Mouse (Mus musculus) hindbrain, embryonic 15.5 days (tissue): ENCODE measurements around the gene Zfp719. TPM values are rescaled to one million over a fixed set of nuclear protein-coding genes. Genes with fewer than 3 reads are reported as not detected.

Experiments used
- ATAC-seq: fragments of 200-750 bp; cut with Nextera tagmentation; 2 replicates; pipeline ENCODE4 v1.8.0; 2017; ENCODE audit warnings: low read depth, moderate number of reproducible peaks, moderate TSS enrichment; ENCODE audit not compliant: low FRiP score
- H3K27ac ChIP-seq: fragments of 300-500 bp; sonication (generic); replicated peaks from 2 replicates; pipeline ENCODE4 v1.5.1; 2015; ENCODE audit warnings: mild to moderate bottlenecking, inconsistent platforms
- H3K27me3 ChIP-seq: fragments of 300-500 bp; sonication (generic); 2 replicates; pipeline ENCODE4 v1.6.1; 2015; ENCODE audit warnings: control low read depth, inconsistent platforms
- H3K36me3 ChIP-seq: fragments of 300-500 bp; sonication (generic); 2 replicates; pipeline ENCODE4 v1.6.1; 2015; ENCODE audit warnings: control low read depth, inconsistent platforms
- H3K4me1 ChIP-seq: fragments of 300-500 bp; sonication (generic); replicated peaks from 2 replicates; pipeline ENCODE4 v1.6.1; 2015; ENCODE audit warnings: control low read depth, inconsistent platforms
- H3K4me2 ChIP-seq: fragments of 300-500 bp; sonication (generic); 2 replicates; pipeline ENCODE4 v1.6.1; 2015; ENCODE audit warnings: moderate library complexity, mild to moderate bottlenecking, inconsistent platforms
- H3K4me3 ChIP-seq: fragments of 300-500 bp; sonication (generic); 2 replicates; pipeline ENCODE4 v1.5.1; 2015; ENCODE audit warnings: mild to moderate bottlenecking, inconsistent platforms
- H3K9ac ChIP-seq: fragments of 300-500 bp; sonication (generic); 2 replicates; pipeline ENCODE4 v1.6.1; 2015; ENCODE audit warnings: inconsistent platforms
- H3K9me3 ChIP-seq: fragments of 300-500 bp; sonication (generic); 2 replicates; pipeline ENCODE4 v1.6.1; 2016; ENCODE audit warnings: control low read depth, inconsistent platforms
- WGBS: fragments of 180-500 bp; shearing (Covaris S2); methylation state at CpG from one replicate; pipeline ENCODE4 v1.1.7; 2015; 5-methylcytosine and 5-hydroxymethylcytosine counted together
- polyA plus RNA-seq: library from polyadenylated mRNA; unstranded; fragments of >200 nt; fragmentation: Nextera tagmentation; extraction: Ambion mirVana; gene quantifications from 2 replicates; pipeline ENCODE4 v1.2.1, GENCODE M21; 2015

Gene Zfp719
- polyA plus RNA-seq, result 14.2 and 14.8 TPM in 2 replicates

DNA sequence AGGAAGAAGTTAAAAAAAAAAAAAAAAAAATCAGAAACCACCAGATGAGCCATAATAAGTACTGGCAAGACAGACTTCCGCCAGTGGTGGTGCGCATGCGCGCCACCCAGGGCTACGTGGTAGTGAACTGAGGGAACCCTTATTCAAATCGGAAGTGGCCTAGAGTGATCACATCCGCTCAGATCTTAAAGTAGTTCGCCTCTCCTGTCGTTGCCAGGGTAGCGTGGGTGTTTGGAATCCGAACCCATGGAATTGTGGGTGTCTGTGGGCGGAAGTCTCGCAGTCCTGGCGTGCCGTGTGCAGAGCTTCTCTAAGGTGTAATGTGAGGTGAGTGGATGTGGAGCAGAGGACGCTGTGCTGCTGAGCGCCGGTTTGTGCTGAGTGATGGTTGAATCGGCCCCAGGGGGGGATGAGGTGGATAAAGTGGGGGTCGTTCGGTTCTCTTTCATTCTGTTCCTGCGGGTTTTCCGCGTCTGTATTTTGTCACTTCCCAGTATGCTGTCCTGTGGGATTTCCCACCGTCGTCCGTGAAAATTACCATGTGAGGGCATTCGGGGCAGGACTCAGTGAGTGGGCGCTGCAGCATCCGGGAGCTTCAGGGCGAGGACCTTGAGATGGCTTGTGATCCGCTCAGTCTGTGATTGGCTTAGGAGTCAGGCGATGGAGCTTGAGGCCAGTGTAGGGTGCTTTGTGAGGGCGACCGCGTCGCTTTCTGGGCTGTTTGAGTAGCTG lies at the start of gene Zfp719:
Gene Zfp719 (plus strand): TSS at position 171 of the 732 bp plus-strand sequence.
- peaks cover 23% of the 10 kb centered on the region for H3K4me1 ChIP-seq
- no peaks in the 10 kb centered on the region for H3K9me3 ChIP-seq
- H3K9ac ChIP-seq, result peak within 1 kb of the TSS; percentile 69
- ATAC-seq, result peak; percentile 98
- H3K27ac ChIP-seq, result peak within 1 kb of the TSS; percentile 86
- under 1% methylated on average over 37 of the region's 37 CpGs for WGBS
- peak within 1 kb of the TSS; percentile 63 for H3K4me2 ChIP-seq
- H3K27me3 ChIP-seq, result no peaks in the 10 kb centered on the region
- peaks cover 16% of the 10 kb centered on the region for H3K36me3 ChIP-seq
- peak within 1 kb of the TSS; percentile 52 for H3K4me3 ChIP-seq

DNA sequence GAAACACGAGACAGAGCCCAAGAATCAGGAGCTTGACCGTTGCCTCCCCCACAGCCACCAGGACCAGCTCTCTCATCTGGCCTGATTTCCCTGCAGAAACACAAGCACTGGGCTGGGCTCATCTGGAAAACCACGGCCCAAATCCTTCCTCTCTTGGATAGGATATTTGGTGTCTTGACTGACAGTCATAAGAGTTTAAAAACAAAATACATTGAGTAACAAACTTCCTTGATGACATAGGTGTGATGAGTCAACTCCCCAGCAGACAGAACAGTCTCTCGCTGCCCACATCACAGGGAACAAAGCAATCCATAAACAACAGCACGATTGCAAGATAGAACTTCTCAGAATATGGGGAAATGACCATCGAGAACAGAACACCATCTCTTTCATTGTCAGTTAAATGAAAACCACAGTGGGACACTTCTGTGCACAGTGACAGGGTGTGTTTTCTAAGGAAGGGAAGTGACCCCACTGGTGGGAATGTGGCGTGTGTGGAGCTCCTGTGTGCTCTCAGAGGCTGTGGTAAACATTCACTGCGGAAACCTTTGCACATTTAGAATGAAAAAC lies 49.1 kb upstream of the Zfp719 start:
- no peaks in the 10 kb centered on the region for H3K36me3 ChIP-seq
- no peaks in the 10 kb centered on the region for H3K4me1 ChIP-seq
- ATAC-seq, result no peak
- no peak overlapping the region for H3K9ac ChIP-seq
- 76% methylated on average over 8 of the region's 8 CpGs for WGBS
- H3K4me2 ChIP-seq, result no peak overlapping the region
- H3K27me3 ChIP-seq, result no peaks in the 10 kb centered on the region
- no peak overlapping the region for H3K27ac ChIP-seq
- H3K9me3 ChIP-seq, result no peaks in the 10 kb centered on the region
- no peak overlapping the region for H3K4me3 ChIP-seq

DNA sequence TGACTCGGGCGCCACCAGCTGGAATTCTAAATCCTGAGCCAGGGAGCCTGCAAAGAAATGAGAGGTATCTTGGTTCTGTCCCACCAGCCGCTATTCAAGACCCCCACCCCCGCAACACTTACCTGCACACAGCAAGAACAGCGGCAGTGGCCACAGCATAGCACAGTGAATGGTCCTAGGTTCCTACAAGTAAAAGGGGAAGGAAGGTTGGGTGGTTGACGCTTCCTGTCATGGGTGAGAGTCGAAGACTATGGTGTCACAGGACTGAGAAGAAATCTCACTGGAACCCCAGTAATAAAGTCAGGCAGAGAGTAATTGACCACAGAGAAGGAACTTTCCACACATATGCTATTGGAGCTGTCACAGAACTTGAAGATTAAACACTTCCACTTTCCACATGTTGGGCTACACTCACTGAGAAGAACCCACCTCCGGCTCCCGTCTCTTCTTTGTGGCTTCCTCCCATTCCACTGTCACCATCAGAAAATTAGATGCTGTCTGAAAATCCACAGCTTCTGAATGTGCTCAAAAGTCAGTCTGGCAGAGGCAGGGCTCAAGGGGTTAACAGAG lies 46.4 kb upstream of the Zfp719 start:
- no peaks in the 10 kb centered on the region for H3K9me3 ChIP-seq
- H3K4me2 ChIP-seq, result no peak overlapping the region
- WGBS, result 91% methylated on average over 9 of the region's 9 CpGs
- no peak overlapping the region for H3K4me3 ChIP-seq
- no peak overlapping the region for H3K27ac ChIP-seq
- no peaks in the 10 kb centered on the region for H3K27me3 ChIP-seq
- no peak for ATAC-seq
- no peaks in the 10 kb centered on the region for H3K36me3 ChIP-seq
- no peaks in the 10 kb centered on the region for H3K4me1 ChIP-seq
- H3K9ac ChIP-seq, result no peak overlapping the region

DNA sequence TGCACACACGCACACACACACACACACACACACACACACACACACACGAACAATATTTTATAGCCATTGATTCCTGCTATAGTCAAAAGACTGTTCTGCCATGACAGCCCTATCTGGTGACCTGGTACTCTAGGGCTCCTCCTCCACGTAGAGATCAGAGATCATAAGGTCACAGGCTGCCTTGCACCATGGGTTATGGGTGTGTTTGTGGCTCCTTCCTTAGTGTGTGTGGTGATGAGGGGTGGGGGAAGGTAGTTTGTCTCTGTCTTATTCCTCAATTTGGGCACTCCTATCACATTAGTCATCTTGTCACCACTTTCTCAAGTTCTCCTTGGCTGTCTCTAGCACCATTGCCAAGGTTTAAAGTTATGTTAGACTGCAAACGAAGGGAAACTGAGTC lies 40.9 kb upstream of the Zfp719 start:
- Histone ChIP-seq H3K27ac (no peak overlapping the region), H3K4me1 (no peaks in the 10 kb centered on the region), H3K9ac (no peak overlapping the region), H3K4me2 (no peak overlapping the region), H3K9me3 (no peaks in the 10 kb centered on the region), H3K36me3 (no peaks in the 10 kb centered on the region), H3K4me3 (no peak overlapping the region), H3K27me3 (no peaks in the 10 kb centered on the region)
- 66% methylated on average over 4 of the region's 4 CpGs for WGBS
- ATAC-seq, result no peak

DNA sequence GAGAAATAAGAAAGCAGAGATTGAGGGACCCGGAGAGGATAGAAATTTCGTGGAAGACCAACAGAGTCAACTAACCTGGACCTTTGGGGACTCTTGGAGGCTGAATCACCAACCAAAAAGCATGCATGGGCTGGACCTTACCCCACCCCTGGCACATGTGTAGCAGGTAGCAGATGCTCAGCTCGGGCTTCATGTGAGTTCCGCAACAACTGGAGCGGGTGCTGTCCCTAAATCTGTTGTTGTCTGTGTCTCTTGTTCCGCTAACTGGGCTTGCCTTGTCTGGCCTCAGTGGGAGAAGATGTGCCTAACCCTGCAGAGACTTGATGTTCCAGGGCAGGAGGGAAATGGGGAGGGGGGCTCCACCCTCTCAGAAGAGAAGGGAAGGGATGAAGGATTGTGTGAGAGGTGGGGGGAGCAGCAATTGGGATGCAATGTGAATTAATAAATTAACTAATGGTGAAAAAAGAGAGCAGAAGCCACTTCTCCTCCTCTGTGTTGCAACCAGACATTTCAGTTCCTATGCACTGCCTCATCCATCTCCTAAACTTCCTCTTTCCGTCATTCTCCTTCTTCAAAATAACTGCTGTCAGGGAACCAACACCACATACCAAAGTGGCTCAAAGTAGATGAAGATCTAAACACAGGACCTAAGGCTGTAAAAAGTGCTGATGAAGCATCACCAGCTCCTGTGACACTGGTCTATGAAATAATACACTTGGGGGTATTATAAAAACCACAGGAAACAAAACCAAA lies 35.0 kb upstream of the Zfp719 start, which contains the start of gene Cd33:
Gene Cd33 (minus strand): TSS at position 204 of the 753 bp plus-strand sequence.
- no peak within 1 kb of the TSS for H3K27ac ChIP-seq
- no peak for ATAC-seq
- no peaks in the 10 kb centered on the region for H3K4me1 ChIP-seq
- H3K9me3 ChIP-seq, result no peaks in the 10 kb centered on the region
- H3K4me3 ChIP-seq, result no peak within 1 kb of the TSS
- no peaks in the 10 kb centered on the region for H3K27me3 ChIP-seq
- H3K9ac ChIP-seq, result no peak within 1 kb of the TSS
- 83% methylated on average over 7 of the region's 7 CpGs for WGBS
- no peaks in the 10 kb centered on the region for H3K36me3 ChIP-seq
- no peak within 1 kb of the TSS for H3K4me2 ChIP-seq

DNA sequence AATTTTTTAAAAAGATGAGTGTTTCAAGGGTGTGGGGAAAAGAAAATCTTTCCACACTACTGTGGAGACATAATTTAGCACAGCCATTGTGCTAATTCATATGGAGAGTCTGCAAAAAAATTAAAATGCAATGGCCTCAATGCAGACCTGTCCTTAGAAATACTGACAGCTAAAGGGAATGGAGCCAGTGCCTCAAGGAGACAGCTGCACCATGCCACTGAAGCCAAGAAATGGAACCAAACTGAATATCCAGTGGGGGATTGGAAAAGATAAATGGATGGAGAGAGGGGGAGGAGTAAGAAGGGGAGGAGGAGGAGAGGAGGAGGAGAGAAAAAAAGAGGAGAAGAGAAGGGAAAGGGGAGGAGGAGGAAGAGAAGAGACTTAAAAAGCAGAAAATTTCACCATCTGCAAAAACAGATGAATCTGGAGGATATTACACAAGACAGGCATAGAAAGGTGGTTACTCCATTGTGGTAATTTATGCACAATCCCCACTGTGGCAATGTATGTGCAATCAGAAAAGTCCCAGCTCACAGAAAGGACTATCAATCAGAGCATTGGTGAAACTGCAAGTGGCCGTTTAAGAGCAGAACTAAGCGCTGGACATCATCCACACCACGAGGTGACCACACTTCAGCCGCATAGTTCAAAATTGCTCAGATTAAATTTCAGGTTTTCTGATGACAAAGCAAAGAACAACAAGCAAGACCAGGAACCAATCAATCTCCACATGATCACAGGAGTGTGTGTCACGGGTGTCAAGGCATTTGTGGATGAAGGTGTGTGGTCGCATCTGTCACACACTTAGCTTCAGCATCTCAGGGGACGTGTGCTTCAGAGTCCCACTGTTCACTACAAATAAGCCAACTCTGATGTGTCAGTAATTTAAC lies 33.5 kb upstream of the Zfp719 start:
- Histone ChIP-seq H3K9me3 (no peaks in the 10 kb centered on the region), H3K27me3 (no peaks in the 10 kb centered on the region), H3K9ac (no peak overlapping the region), H3K4me2 (no peak overlapping the region), H3K4me1 (no peaks in the 10 kb centered on the region), H3K4me3 (no peak overlapping the region), H3K27ac (no peak overlapping the region), H3K36me3 (no peaks in the 10 kb centered on the region)
- ATAC-seq, result no peak
- 70% methylated on average over 7 of the region's 7 CpGs for WGBS

DNA sequence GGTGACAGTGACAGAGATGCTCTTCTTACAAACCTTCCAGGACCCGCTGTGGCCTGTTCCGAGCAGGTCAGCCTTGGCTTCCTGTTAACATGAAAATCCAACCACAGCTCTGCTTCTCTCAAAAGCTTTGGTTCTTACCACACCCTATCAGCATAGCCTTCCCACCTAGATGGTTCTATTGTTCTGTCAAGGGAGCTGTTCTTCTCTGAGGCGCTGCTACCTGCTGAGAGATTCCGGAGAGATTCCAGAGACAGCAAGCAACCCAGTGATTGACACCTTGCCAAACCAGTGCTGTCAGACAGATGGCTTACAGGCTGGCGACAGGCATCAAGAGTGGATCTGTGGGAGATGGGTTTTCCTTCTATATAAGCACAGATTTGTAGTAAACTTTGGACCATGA lies 31.7 kb upstream of the Zfp719 start:
- WGBS, result 41% methylated on average over 5 of the region's 5 CpGs
- Histone ChIP-seq H3K27ac (no peak overlapping the region), H3K36me3 (no peaks in the 10 kb centered on the region), H3K27me3 (no peaks in the 10 kb centered on the region), H3K9ac (no peak overlapping the region), H3K4me2 (no peak overlapping the region), H3K4me1 (no peaks in the 10 kb centered on the region), H3K4me3 (no peak overlapping the region), H3K9me3 (no peaks in the 10 kb centered on the region)
- no peak for ATAC-seq

DNA sequence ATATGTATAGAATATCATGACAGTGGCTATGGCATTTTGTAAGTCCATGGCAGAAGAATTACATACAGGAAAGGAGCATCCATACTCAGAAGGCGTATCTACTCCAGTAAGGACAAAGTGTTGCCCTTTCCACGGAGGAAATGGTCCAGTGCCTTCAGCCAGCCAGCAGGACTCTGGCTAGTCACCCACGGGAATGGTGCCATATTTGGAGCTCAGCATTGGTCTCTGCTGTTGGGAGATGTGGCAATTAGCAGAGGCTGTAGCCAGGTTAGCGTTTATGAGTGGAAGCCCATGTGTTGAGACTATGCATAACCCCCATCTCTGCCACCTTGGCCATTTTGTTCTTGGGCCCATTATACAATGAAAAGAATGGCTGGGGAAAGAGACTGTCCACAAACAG lies 31.2 kb upstream of the Zfp719 start:
- H3K27ac ChIP-seq, result no peak overlapping the region
- 81% methylated on average over 4 of the region's 4 CpGs for WGBS
- ATAC-seq, result no peak
- H3K9ac ChIP-seq, result no peak overlapping the region
- H3K27me3 ChIP-seq, result no peaks in the 10 kb centered on the region
- no peaks in the 10 kb centered on the region for H3K4me1 ChIP-seq
- H3K36me3 ChIP-seq, result no peaks in the 10 kb centered on the region
- H3K4me2 ChIP-seq, result no peak overlapping the region
- no peak overlapping the region for H3K4me3 ChIP-seq
- no peaks in the 10 kb centered on the region for H3K9me3 ChIP-seq

DNA sequence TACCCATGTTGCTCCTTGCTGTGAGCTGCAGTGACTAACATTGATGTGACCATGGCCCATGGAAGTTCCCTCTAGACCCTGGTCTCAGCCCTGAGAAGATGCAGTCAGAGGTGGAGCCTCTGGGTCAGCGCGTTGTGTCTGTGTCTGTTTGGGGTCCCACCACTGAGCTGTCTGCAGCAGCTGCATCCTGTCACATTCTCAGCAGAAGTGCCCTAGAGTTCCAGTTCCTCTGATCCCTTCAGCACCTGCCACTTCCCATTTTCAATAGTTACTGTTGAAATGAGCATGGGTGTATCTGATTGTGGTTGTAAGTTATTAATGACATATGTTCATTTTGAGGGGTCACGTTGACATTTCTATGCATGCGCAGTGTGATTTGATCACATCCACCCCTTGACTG lies 26.3 kb upstream of the Zfp719 start:
- ATAC-seq, result no peak
- Histone ChIP-seq H3K9ac (no peak overlapping the region), H3K36me3 (no peaks in the 10 kb centered on the region), H3K4me2 (no peak overlapping the region), H3K4me1 (no peaks in the 10 kb centered on the region), H3K27me3 (no peaks in the 10 kb centered on the region), H3K9me3 (no peaks in the 10 kb centered on the region), H3K4me3 (no peak overlapping the region), H3K27ac (no peak overlapping the region)
- WGBS, result 85% methylated on average over 4 of the region's 4 CpGs

DNA sequence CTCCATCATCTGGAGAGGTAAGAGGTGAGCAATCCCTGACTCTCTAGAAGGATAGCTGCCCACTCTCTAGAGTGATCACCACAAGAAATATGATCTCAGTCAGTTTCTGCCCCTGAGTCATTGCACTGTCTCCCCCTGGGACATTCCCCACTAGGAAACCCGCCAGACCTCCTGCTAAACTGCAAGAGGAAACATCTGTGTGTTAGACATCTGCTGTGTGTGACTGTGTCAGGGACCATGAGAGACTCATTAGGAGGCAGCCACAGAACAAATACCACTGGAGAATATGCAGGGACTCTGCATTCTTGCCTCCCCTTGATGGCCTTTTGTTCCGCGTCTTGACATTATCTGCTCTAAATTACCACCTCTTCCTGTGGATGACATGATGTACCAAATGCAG lies 24.9 kb upstream of the Zfp719 start:
- no peak overlapping the region for H3K4me3 ChIP-seq
- H3K27me3 ChIP-seq, result no peaks in the 10 kb centered on the region
- 71% methylated on average over 3 of the region's 3 CpGs for WGBS
- no peak overlapping the region for H3K9ac ChIP-seq
- no peaks in the 10 kb centered on the region for H3K9me3 ChIP-seq
- no peaks in the 10 kb centered on the region for H3K4me1 ChIP-seq
- H3K36me3 ChIP-seq, result no peaks in the 10 kb centered on the region
- H3K4me2 ChIP-seq, result no peak overlapping the region
- H3K27ac ChIP-seq, result no peak overlapping the region
- ATAC-seq, result no peak

DNA sequence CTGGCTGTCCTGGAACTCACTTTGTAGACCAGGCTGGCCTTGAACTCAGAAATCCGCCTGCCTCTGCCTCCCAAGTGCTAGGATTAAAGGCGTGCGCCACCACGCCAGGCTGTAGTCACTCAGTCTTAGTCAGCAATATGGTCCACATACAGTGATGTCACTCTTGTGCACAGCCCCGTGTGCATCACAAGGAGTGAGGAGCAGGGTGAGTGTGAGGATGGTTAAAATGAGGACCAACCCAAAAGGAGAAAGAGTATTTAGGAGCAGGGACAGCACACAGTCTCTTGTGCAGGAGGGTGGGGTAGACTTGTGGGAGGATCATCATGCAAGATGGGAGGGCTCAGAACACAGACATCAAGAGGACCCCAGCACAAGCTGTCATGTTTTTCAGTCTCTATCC lies 24.1 kb upstream of the Zfp719 start:
- H3K27ac ChIP-seq, result no peak overlapping the region
- no peak overlapping the region for H3K4me3 ChIP-seq
- H3K4me2 ChIP-seq, result no peak overlapping the region
- no peaks in the 10 kb centered on the region for H3K36me3 ChIP-seq
- no peak for ATAC-seq
- H3K9me3 ChIP-seq, result no peaks in the 10 kb centered on the region
- 95% methylated on average over 5 of the region's 5 CpGs for WGBS
- H3K9ac ChIP-seq, result no peak overlapping the region
- H3K27me3 ChIP-seq, result no peaks in the 10 kb centered on the region
- no peaks in the 10 kb centered on the region for H3K4me1 ChIP-seq
